Mouse (Mus musculus) limb, embryonic 11.5 days (tissue): ENCODE results near the gene Celf2. TPM values are rescaled to one million over a fixed set of nuclear protein-coding genes. Genes with fewer than 3 reads are reported as not detected.

Experiments
- ATAC-seq: fragments of 200-750 bp; cut with Nextera tagmentation; 2 replicates; pipeline ENCODE4 v1.8.0; 2017; ENCODE audit warnings: low read depth; ENCODE audit not compliant: insufficient number of reproducible peaks, low FRiP score, low TSS enrichment
- DNase-seq: peaks from one replicate; pipeline ENCODE4 v3.0.0-alpha.2; 2015; ENCODE audit warnings: low spot score
- H3K27ac ChIP-seq: fragments of 300-500 bp; sonication (generic); replicated peaks from 2 replicates; pipeline ENCODE4 v1.5.1; 2014; ENCODE audit warnings: low read depth, mild to moderate bottlenecking, low read length
- H3K27me3 ChIP-seq: fragments of 300-500 bp; sonication (generic); 2 replicates; pipeline ENCODE4 v1.6.1; 2014; ENCODE audit warnings: mild to moderate bottlenecking, low read length, mixed read lengths; ENCODE audit not compliant: control insufficient read depth, insufficient read depth
- H3K36me3 ChIP-seq: fragments of 300-500 bp; sonication (generic); 2 replicates; pipeline ENCODE4 v1.6.1; 2014; ENCODE audit warnings: mild to moderate bottlenecking, low read length, moderate library complexity, mixed read lengths; ENCODE audit not compliant: control insufficient read depth, insufficient read depth
- H3K4me1 ChIP-seq: fragments of 300-500 bp; sonication (generic); 2 replicates; pipeline ENCODE4 v1.6.1; 2014; ENCODE audit warnings: low read length, mixed read lengths; ENCODE audit not compliant: control insufficient read depth, insufficient read depth
- H3K4me2 ChIP-seq: fragments of 300-500 bp; sonication (generic); 2 replicates; pipeline ENCODE4 v1.6.1; 2014; ENCODE audit warnings: low read depth, mild to moderate bottlenecking, moderate library complexity; ENCODE audit not compliant: severe bottlenecking
- H3K4me3 ChIP-seq: fragments of 300-500 bp; sonication (generic); 2 replicates; pipeline ENCODE4 v1.5.1; 2014; ENCODE audit warnings: low read depth, low read length
- H3K9ac ChIP-seq: fragments of 300-500 bp; sonication (generic); 2 replicates; pipeline ENCODE4 v1.6.1; 2014; ENCODE audit warnings: mild to moderate bottlenecking, low read length
- H3K9me3 ChIP-seq: fragments of 300-500 bp; sonication (generic); 2 replicates; pipeline ENCODE4 v1.6.1; 2016; ENCODE audit warnings: low read length; ENCODE audit not compliant: control insufficient read depth
- WGBS: fragments of 180-500 bp; shearing (Covaris S2); extraction: QIAGEN DNeasy Blood & Tissue Kit; methylation state at CpG from one replicate; pipeline ENCODE4 v1.1.7; 2014; 5-methylcytosine and 5-hydroxymethylcytosine counted together
- polyA plus RNA-seq: library from polyadenylated mRNA; unstranded; fragments of >200 nt; fragmentation: Nextera tagmentation; extraction: Ambion mirVana; gene quantifications from 2 replicates; pipeline ENCODE4 v1.2.1, GENCODE M21; 2014

Gene Celf2
- polyA plus RNA-seq, 1 experiment from 2014 or later = 24.1 TPM

DNA sequence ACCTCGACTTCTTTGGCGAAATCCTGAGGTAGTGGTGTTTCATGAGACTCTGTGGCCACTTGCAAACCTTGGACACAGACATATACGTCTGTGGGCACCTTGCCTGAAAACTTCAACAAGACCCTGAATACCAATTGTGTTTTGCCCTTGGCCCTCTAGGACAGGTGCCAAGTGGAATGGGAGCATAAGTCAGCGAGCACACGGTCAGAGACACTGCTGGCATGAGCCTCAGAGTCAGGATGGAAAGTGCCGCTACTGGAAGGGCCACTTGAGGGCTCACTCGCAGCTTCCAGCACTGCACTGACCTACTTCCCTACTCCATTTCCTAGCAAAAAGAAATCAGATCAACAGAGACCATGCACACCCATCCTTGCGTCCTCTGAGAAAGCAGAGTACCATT, 783.3 kb downstream of the Celf2 start:
- H3K4me2 ChIP-seq = no peak overlapping the region
- H3K27me3 ChIP-seq = no peaks in the 10 kb centered on the region
- H3K9ac ChIP-seq = no peak overlapping the region
- peaks cover 6% of the 10 kb centered on the region; the same call in 1 of the 2 replicates for H3K4me1 ChIP-seq
- no peaks in the 10 kb centered on the region for H3K9me3 ChIP-seq
- H3K27ac ChIP-seq = no peak overlapping the region
- no peaks in the 10 kb centered on the region for H3K36me3 ChIP-seq
- 79% methylated on average over 8 of the region's 8 CpGs for WGBS
- no peak overlapping the region for H3K4me3 ChIP-seq
- ATAC-seq (no peak), DNase-seq (no peak)

DNA sequence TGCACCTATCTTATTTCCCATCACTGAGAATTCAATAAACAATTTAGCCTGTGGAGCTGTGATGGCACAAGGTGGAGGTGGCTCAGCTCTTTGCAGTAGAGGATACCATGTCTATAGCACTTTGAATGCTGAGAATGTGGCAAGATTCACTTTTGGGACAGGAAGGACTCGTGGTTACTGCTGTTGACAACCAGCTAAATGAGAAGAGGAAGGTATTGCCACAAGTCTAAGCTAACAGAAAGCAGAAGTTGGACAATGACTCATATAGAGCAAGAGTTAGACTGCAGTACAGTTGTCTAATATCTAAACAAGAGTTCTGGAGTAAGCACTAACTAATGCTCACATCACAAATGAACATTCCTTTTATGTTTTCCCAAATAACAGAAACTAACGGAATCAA, 785.8 kb downstream of the Celf2 start:
- H3K27me3 ChIP-seq = no peaks in the 10 kb centered on the region
- no peak for DNase-seq
- H3K4me3 ChIP-seq = no peak overlapping the region
- no peaks in the 10 kb centered on the region for H3K36me3 ChIP-seq
- no peak for ATAC-seq
- no peak overlapping the region for H3K9ac ChIP-seq
- H3K4me2 ChIP-seq = no peak overlapping the region
- H3K9me3 ChIP-seq = no peaks in the 10 kb centered on the region
- 88% methylated on average over 2 of the region's 2 CpGs for WGBS
- H3K27ac ChIP-seq = no peak overlapping the region
- H3K4me1 ChIP-seq = peaks cover 6% of the 10 kb centered on the region

DNA sequence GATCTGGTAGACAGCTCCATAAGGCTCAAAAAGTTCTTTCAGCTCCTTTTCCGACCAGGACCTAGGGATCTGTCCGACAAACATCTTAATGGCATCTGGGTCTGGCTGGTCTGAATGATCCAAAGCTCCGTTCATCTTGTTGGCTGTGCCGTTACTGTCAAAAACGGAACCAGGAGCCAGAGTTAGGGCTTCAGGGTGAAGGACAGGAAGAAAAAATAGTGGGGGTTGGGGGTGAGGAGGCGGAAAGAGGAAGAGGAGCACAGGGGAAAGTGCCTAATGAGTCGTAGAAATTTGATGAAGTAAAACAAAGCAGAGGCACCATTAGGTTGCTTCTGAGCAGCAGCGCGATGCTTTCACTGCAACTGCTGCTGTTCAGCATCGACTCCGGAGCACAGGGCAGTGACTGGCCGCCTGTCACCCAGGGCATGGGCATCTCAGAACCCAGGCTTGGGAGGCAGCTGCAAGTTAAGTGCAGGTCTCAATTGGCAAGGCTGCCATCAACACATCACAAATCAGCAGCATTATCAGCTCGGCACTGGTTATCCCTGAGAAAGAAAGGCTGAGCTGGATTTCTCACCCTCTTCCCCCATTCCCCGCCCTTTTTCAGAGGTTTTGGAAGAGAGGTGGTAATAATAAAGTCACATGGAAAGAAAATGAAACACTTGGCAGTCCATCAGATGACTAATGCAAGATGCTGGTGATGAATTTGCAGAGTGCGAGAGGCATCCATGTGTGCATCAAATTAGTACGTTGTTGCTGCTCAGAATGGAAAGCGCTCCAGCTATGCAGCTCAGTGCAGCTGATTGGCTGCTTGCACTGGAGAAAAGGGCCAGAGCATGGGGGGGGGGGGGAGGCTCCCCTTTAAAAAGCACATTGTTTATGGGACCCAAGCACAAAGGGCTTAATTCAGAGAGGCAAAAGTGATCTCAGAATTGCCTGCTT, 787.6 kb downstream of the Celf2 start:
- Histone ChIP-seq H3K36me3 (no peaks in the 10 kb centered on the region), H3K4me3 (peak overlapping the region; percentile 30), H3K4me1 (peaks cover 6% of the 10 kb centered on the region), H3K27ac (peak overlapping the region; percentile 70), H3K27me3 (no peaks in the 10 kb centered on the region), H3K9me3 (no peaks in the 10 kb centered on the region), H3K4me2 (peak overlapping the region; percentile 76), H3K9ac (peak overlapping the region; percentile 53)
- ATAC-seq (peak; percentile 79), DNase-seq (peak; percentile 63)
- 8% methylated on average over 17 of the region's 17 CpGs for WGBS

DNA sequence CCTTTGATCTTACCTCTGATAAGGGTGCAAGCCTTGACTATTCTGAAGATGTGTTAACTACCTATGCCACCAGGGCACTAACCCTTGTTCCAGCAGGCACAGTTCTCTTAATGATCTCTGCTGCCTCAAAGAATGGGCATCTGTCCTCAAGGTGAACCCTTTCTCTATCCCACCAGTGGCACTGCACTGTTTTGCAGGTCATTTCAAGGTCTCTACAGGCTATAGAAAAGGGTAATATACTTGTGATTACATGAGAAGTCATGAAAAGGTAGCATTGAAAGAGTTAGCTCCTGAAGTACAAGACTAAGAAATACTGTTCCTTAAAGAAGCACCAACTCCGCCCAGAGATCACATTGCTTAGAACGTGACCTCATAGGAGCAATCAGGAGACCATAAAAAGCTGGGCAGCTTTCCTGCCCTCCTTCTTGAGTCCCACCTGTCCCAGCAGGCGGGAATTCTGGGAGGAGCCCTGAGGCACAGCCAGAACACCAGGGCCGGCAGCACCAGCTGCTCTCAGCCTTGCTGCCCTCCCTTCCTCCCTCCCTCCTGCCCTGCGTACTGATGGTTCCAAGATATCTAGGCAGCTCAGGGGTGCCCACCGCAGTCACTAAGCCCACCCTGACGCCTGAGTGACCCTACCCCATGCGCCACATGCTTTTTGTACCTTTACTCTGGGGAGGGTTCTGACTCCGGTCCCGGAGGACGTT, 788.5 kb downstream of the Celf2 start:
- ATAC-seq (peak; percentile 83), DNase-seq (peak; percentile 73)
- Histone ChIP-seq H3K4me3 (peak overlapping the region; percentile 30), H3K36me3 (no peaks in the 10 kb centered on the region), H3K27me3 (no peaks in the 10 kb centered on the region), H3K4me1 (peaks cover 6% of the 10 kb centered on the region), H3K27ac (peak overlapping the region; percentile 70), H3K9ac (peak overlapping the region; percentile 53), H3K4me2 (peak overlapping the region; percentile 76), H3K9me3 (no peaks in the 10 kb centered on the region)
- 23% methylated on average over 11 of the region's 11 CpGs for WGBS

DNA sequence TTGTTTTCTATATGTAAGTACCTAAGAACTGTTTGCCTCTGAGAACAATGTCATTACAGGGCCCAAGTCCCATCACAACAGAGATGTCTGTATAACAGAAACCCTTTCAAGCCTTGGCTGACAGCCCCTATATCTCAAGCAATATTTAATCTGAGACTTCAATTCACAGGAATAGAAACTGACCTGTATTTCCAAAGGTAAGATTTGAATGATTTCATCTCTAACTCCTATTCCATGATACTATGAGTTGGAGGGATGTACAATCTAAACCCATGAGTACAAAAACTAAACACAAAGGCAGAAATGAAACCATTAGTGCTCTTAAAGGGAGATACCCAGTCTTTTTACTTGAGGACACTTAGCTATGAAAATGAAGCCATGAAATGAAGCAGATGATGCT, 790.5 kb downstream of the Celf2 start:
- Histone ChIP-seq H3K4me2 (no peak overlapping the region), H3K4me1 (peaks cover 6% of the 10 kb centered on the region), H3K36me3 (no peaks in the 10 kb centered on the region), H3K9me3 (no peaks in the 10 kb centered on the region), H3K27me3 (no peaks in the 10 kb centered on the region), H3K4me3 (no peak overlapping the region), H3K27ac (no peak overlapping the region), H3K9ac (no peak overlapping the region)
- DNase-seq = no peak
- no peak for ATAC-seq

DNA sequence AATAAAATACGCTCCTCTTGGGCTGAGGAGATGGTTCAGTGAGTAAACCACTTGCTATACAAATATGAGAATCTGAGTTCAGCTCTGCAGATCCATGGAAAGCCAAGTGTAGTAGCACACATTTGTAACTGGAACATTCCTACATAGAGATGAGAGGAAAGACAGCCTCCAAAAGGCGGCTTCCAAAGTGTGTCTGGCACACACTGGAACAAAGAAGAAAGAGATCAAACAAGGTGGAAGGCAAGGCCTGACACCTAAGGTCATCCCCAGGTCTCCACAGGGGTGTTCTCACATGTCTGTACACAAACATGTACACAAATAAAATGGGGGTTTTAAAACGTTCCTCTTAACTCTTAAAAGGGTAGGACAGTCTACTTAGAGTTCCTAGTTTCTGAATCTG, 791.4 kb downstream of the Celf2 start:
- H3K9me3 ChIP-seq = no peaks in the 10 kb centered on the region
- no peak for ATAC-seq
- H3K4me2 ChIP-seq = no peak overlapping the region
- no peak overlapping the region for H3K27ac ChIP-seq
- peaks cover 6% of the 10 kb centered on the region for H3K4me1 ChIP-seq
- no peak overlapping the region for H3K4me3 ChIP-seq
- no peak overlapping the region for H3K9ac ChIP-seq
- WGBS = 66% methylated on average over 3 of the region's 3 CpGs
- DNase-seq = no peak
- no peaks in the 10 kb centered on the region for H3K36me3 ChIP-seq
- H3K27me3 ChIP-seq = no peaks in the 10 kb centered on the region

DNA sequence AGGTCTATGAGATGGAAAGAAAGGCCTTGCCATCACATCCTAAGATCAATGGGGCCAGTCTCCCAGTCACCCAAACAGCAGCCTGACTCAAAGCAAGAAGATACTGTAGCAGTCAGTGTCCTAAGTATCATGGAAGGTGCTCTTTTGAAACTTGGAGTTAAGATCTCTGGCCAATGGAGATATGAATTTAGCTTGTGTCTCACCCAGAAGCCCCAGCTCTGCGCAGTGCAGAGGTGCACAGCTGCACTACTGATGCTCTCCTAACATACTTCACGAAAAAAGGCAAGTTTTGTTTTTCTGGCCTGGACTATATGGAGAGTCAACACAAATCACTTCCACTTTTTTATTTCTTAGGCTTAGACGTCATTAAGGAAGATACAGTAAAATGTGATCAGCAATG, 793.8 kb downstream of the Celf2 start:
- no peak for ATAC-seq
- H3K27me3 ChIP-seq = no peaks in the 10 kb centered on the region
- 88% methylated on average over 3 of the region's 3 CpGs for WGBS
- no peak overlapping the region for H3K27ac ChIP-seq
- H3K9me3 ChIP-seq = no peaks in the 10 kb centered on the region
- DNase-seq = no peak
- H3K4me2 ChIP-seq = no peak overlapping the region
- no peak overlapping the region for H3K9ac ChIP-seq
- H3K36me3 ChIP-seq = no peaks in the 10 kb centered on the region
- no peaks in the 10 kb centered on the region; the same call in none of the 2 replicates for H3K4me1 ChIP-seq
- H3K4me3 ChIP-seq = no peak overlapping the region

DNA sequence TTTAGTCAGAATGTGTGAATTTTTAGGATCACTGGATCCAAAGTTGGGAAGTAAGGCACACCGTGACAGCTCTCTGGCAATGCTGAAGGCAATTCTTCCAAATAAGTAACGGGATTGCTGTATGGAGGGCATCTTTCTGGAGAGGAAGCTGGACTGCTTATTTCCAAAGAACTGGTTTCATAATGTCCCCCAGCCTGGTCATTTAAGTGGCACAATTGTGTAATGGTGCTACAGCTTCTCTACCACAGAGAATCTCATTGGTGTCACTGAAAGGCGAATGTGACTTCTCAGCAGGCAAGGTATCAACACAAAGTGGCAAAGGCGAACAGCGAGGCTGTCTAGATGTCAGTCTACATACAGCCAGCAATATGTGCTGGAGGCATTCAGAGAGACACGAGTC, 795.8 kb downstream of the Celf2 start:
- DNase-seq = no peak
- Histone ChIP-seq H3K27me3 (no peaks in the 10 kb centered on the region), H3K9me3 (no peaks in the 10 kb centered on the region), H3K27ac (no peak overlapping the region), H3K4me3 (no peak overlapping the region), H3K4me1 (no peaks in the 10 kb centered on the region), H3K9ac (no peak overlapping the region), H3K36me3 (no peaks in the 10 kb centered on the region), H3K4me2 (no peak overlapping the region)
- no peak for ATAC-seq
- 91% methylated on average over 6 of the region's 6 CpGs for WGBS
